Mouse (Mus musculus) intestine, postnatal 0 days (tissue): ENCODE data around the gene Camk1g. TPM values are rescaled to one million over a fixed set of nuclear protein-coding genes. Genes with fewer than 3 reads are reported as not detected.

Experiments used
- ATAC-seq: fragments of 200-750 bp; cut with Nextera tagmentation; 2 replicates; pipeline ENCODE4 v1.8.0; 2017; ENCODE audit warnings: mild to moderate bottlenecking, moderate TSS enrichment, moderate library complexity
- H3K27ac ChIP-seq: fragments of 300-500 bp; sonication (generic); 2 replicates; pipeline ENCODE4 v1.5.1; 2014; ENCODE audit warnings: mild to moderate bottlenecking, low read depth, low read length, moderate library complexity
- H3K27me3 ChIP-seq: fragments of 300-500 bp; sonication (generic); replicated peaks from 2 replicates; pipeline ENCODE4 v1.6.1; 2014; ENCODE audit warnings: low read length, mixed read lengths; ENCODE audit not compliant: control insufficient read depth, insufficient read depth
- H3K36me3 ChIP-seq: fragments of 300-500 bp; sonication (generic); 2 replicates; pipeline ENCODE4 v1.6.1; 2014; ENCODE audit warnings: mild to moderate bottlenecking, moderate library complexity; ENCODE audit not compliant: control insufficient read depth, insufficient read depth
- H3K4me1 ChIP-seq: fragments of 300-500 bp; sonication (generic); replicated peaks from 2 replicates; pipeline ENCODE4 v1.6.1; 2014; ENCODE audit warnings: antibody characterized with exemption, low read length, mixed read lengths; ENCODE audit not compliant: control insufficient read depth, insufficient read depth
- H3K4me2 ChIP-seq: fragments of 300-500 bp; sonication (generic); replicated peaks from 2 replicates; pipeline ENCODE4 v1.6.1; 2014; ENCODE audit warnings: low read depth, mild to moderate bottlenecking, moderate library complexity
- H3K4me3 ChIP-seq: fragments of 300-500 bp; sonication (generic); 2 replicates; pipeline ENCODE4 v1.5.1; 2014; ENCODE audit warnings: low read depth, low read length
- H3K9ac ChIP-seq: fragments of 300-500 bp; sonication (generic); 2 replicates; pipeline ENCODE4 v1.6.1; 2014; ENCODE audit warnings: mild to moderate bottlenecking, low read depth, low read length
- H3K9me3 ChIP-seq: fragments of 300-500 bp; sonication (generic); 2 replicates; pipeline ENCODE4 v1.6.1; 2016; ENCODE audit warnings: mixed run types; ENCODE audit not compliant: control insufficient read depth
- CTCF ChIP-seq: sonication (generic); IDR thresholded peaks from 2 replicates; pipeline ENCODE4 v1.5.1; 2016; ENCODE audit warnings: low read depth, mild to moderate bottlenecking, control low read depth, antibody characterized with exemption, moderate library complexity
- WGBS: fragments of 180-500 bp; shearing (Covaris S2); extraction: QIAGEN DNeasy Blood & Tissue Kit; methylation state at CpG from one replicate; pipeline ENCODE4 v1.1.7; 2014; 5-methylcytosine and 5-hydroxymethylcytosine counted together
- polyA plus RNA-seq: library from polyadenylated mRNA; unstranded; fragments of >200 nt; fragmentation: Nextera tagmentation; extraction: Ambion mirVana; gene quantifications from 2 replicates; pipeline ENCODE4 v1.2.1, GENCODE M21; 2015

Camk1g gene
- polyA plus RNA-seq, 1 experiment from 2014 or later: 1.0 TPM

- no peaks in the 10 kb centered on the region for H3K4me1 ChIP-seq
- H3K27me3 ChIP-seq: no peaks in the 10 kb centered on the region
- H3K4me2 ChIP-seq: no peak overlapping the region
- H3K9ac ChIP-seq: no peak overlapping the region
- WGBS: 65% methylated on average over 12 of the region's 12 CpGs
- no peaks in the 10 kb centered on the region for H3K9me3 ChIP-seq
- no peak overlapping the region for H3K27ac ChIP-seq
- no peak for ATAC-seq
- no peaks in the 10 kb centered on the region for H3K36me3 ChIP-seq
- H3K4me3 ChIP-seq: no peak overlapping the region
- TF ChIP-seq CTCF: no peak
Observed at GRCm38 (mm10) chr1:193390004-193390403, 19.9 kb upstream of the Camk1g start.

DNA sequence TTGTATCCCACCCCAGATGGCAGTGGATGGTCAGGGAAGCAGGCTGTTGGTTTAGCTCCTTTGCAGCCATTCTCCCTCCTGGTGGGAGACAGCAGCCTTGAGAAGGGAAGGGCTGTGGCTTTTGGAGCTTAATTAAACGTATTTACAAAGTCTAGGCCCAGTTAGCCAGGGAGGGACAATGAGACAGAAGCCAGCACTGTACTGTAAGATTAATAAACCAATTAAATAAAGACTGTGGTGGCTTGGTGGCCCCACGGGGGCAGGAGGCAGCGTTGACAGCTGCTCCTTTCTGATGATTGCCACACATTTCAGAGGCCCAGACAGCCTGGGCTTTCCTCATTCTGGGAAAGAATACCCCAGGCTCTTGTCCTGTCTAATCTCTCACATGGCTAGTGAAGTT is 19.4 kb upstream of the Camk1g start:
- no peak for ATAC-seq
- Histone ChIP-seq H3K36me3 (no peaks in the 10 kb centered on the region), H3K27me3 (no peaks in the 10 kb centered on the region), H3K9ac (no peak overlapping the region), H3K9me3 (no peaks in the 10 kb centered on the region), H3K4me1 (no peaks in the 10 kb centered on the region), H3K27ac (no peak overlapping the region), H3K4me3 (no peak overlapping the region), H3K4me2 (no peak overlapping the region)
- TF ChIP-seq CTCF: no peak
- WGBS: 14% methylated on average over 3 of the region's 3 CpGs

- ATAC-seq: no peak
- 67% methylated on average over 2 of the region's 2 CpGs for WGBS
- no peaks in the 10 kb centered on the region for H3K36me3 ChIP-seq
- no peak overlapping the region for H3K4me3 ChIP-seq
- no peak overlapping the region for H3K27ac ChIP-seq
- H3K4me1 ChIP-seq: no peaks in the 10 kb centered on the region
- H3K4me2 ChIP-seq: no peak overlapping the region
- TF ChIP-seq CTCF: no peak
- no peak overlapping the region for H3K9ac ChIP-seq
- H3K9me3 ChIP-seq: no peaks in the 10 kb centered on the region
- no peaks in the 10 kb centered on the region for H3K27me3 ChIP-seq
Observed at GRCm38 (mm10) chr1:193387241-193387640, 17.1 kb upstream of the Camk1g start.

DNA sequence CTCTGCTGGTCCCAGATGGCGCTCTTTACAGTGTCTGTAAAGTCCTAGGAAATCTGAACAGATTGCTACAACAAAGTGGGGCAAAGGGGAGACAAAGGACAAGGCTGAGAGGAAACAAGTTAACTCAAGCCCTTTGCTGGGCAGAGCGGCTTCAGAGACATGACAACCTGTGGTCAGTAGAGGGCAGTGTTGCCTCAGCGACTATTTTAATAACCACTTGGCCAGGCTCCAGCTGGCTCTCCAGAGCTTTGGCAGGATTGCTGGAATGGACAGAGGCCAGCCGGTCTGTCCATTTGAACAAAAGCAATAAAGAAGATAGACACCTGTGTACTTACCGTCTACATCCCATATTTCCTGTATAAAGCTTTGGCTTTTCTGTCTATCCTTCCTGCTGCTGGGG is 16.0 kb upstream of the Camk1g start:
- ATAC-seq: 0 out of 2 replicates have a peak, but pooled peaks have one; percentile 25
- Histone ChIP-seq H3K9ac (no peak overlapping the region), H3K27me3 (no peaks in the 10 kb centered on the region), H3K27ac (no peak overlapping the region), H3K9me3 (no peaks in the 10 kb centered on the region), H3K4me2 (no peak overlapping the region), H3K4me3 (no peak overlapping the region), H3K4me1 (no peaks in the 10 kb centered on the region), H3K36me3 (no peaks in the 10 kb centered on the region)
- peak; percentile 95 for TF ChIP-seq CTCF
- 0% methylated on average over 5 of the region's 5 CpGs for WGBS

- H3K36me3 ChIP-seq: no peaks in the 10 kb centered on the region
- no peaks in the 10 kb centered on the region for H3K4me1 ChIP-seq
- 6% methylated on average over 8 of the region's 8 CpGs for WGBS
- H3K4me2 ChIP-seq: peak overlapping the region; percentile 71
- peak overlapping the region; percentile 33 for H3K4me3 ChIP-seq
- H3K9ac ChIP-seq: 0 out of 2 replicates have a peak overlapping the region, but pooled peaks have one; percentile 17
- H3K9me3 ChIP-seq: no peaks in the 10 kb centered on the region
- peak; percentile 85 for TF ChIP-seq CTCF
- no peak overlapping the region for H3K27ac ChIP-seq
- peak; percentile 58; the same call in 1 of the 2 replicates for ATAC-seq
- no peaks in the 10 kb centered on the region for H3K27me3 ChIP-seq
Observed at GRCm38 (mm10) chr1:193382841-193383462, 12.9 kb upstream of the Camk1g start.

- no peaks in the 10 kb centered on the region for H3K4me1 ChIP-seq
- H3K4me2 ChIP-seq: peak overlapping the region; percentile 71
- 0 out of 2 replicates have a peak overlapping the region, but pooled peaks have one; percentile 17 for H3K9ac ChIP-seq
- no peaks in the 10 kb centered on the region for H3K27me3 ChIP-seq
- H3K4me3 ChIP-seq: peak overlapping the region; percentile 33
- ATAC-seq: peak; percentile 58
- no peaks in the 10 kb centered on the region for H3K9me3 ChIP-seq
- under 1% methylated on average over 8 of the region's 8 CpGs for WGBS
- H3K36me3 ChIP-seq: no peaks in the 10 kb centered on the region
- no peak overlapping the region for H3K27ac ChIP-seq
- TF ChIP-seq CTCF: no peak
Observed at GRCm38 (mm10) chr1:193382435-193382834, 12.3 kb upstream of the Camk1g start.
